Mouse (Mus musculus) Muller cell, postnatal 12 days (primary cell): Measurements from ENCODE around the gene Mapk9.
A peak's percentile ranks its signal among the peaks of the same experiment; 100 is the strongest.
"Not testable (repeated sequence)": the region's sequence is repeated elsewhere in the genome, so short reads cannot be mapped to it uniquely, and the experiment has no call there.

Experiments used
- DNase-seq: peaks from one replicate; pipeline ENCODE4 v3.0.0-alpha.2; 2015; ENCODE audit errors: inconsistent ontology term

Mapk9 gene

DNA sequence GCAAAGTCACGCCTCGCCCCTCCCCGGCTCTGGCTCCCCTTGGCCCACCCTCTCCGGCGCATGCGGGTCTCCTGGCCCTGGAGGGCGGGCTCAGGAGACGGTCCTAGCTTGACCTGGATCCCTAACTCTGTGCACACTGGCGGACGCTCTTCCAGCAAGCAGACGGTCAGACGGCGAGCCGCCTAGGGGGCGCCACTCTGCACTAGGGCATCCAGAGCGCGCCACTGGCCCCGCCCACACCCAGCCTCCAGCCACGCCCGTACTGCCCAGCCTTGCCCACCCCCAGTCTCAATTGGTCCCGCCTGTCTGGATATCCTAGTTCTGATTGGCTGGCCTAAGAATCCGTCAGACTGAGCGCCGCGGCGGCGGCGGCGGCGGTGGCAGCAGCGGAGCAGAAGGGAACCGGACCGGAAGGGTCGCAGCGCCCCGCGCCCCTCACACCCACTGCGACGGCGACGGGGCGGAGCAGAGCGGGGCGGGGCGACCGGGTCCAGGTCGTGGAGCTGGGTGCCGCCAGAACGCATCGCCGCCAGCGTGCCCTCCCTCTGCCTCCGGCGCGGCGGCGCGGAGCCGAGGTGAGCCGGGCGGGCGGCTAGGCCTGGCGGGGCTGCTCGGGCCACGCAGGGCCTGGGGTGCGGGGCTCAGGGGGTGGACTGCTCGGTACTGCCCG, at the start of gene Mapk9:
Mapk9 (plus strand) TSS at position 351 of the 670 bp plus-strand sequence.
- peak; percentile 99 for DNase-seq

DNA sequence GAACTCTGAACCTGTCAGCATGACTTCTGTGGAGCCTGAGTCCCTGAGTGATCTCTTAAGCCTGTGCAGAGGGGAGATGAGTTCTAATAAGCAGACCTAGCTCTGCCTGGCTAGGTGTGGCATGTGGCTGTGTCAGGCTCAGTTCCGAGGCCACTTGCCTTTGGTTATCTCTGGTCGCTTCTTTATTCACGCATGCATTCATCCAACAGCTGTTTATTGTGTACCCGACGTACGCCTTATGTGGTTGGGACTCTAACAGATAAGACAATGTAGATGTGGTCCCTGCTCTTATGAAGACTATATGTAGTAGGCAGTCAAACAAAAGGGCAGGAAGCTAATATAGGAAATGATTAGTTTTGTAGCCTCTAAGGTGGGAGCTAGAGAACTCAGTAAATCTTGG, 47.6 kb upstream of the Mapk9 start:
- DNase-seq: no peak

DNA sequence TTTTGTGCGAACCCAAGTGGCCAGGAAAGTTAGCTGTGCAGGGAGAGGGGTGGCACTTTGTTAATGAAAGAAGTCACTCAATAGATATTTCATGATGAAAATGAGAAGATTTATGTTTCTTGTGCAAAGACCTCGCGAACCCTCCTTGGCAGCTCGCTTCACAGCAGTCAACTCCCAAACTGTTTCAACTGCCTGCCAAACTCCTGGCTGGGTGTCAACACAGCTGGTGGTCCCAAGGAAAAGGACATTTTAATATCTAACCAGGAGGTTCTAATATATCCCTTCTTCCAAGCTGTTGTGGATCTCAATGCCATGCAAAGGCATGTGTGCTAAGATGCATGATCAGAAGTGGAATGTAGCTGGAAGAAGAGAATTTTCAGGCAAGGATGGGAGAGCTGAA, 45.0 kb upstream of the Mapk9 start:
- no peak for DNase-seq

DNA sequence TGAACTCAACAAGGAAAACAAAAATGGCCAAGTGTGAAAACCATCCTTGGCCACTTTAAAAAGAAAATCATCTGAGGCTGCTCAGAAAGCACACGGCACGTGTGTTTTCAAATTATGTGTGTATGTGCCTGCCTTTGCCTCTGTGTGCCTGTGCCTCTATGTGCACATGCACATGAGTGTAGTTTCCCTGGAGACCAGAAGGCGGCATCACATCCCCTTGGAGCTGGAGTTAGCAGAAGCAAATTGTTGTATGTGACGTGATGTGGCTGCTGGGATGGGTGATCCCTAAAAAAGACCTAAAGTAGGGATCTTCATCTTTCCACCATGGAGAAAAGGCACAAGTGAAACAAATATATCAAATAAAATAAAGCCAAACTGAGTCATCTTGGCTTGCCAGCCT, 42.8 kb upstream of the Mapk9 start:
- no peak for DNase-seq

DNA sequence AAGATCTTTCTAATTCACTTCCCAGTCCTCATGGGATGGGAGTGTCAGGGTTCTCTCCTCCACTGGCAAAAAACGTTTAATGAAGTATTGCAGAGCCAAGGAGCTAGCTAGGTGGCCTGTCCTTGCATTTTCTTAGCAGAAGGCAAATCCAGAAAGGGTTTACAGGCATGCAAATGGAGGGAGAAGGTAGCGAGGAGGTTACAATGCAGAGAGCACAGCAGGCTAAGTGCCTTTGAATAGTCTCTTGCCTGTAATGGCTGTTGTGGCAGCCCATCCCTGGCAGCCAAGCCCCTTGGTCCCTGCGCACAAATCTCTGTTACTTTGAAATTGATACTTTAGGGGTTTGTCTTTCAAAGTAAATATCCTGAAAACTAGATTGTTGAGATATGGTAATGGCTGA, 40.3 kb upstream of the Mapk9 start:
- DNase-seq: no peak

DNA sequence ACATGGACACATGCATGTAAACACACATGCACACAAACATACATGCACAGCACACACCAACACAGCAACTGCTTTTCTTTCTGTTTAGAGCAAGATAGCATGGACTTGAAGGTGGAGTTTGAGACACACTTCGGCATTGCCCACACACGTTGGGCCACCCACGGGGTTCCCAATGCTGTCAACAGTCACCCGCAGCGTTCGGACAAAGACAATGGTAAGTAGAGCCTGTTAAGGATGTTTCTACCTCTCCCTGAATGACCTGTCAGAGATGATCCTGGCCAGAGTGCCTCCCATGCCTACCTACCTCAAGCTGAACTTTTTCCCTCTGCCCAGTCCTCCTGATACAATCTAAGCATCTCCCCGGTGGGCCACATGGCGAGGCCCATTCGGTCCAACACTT, 37.6 kb upstream of the Mapk9 start:
- DNase-seq: no peak

DNA sequence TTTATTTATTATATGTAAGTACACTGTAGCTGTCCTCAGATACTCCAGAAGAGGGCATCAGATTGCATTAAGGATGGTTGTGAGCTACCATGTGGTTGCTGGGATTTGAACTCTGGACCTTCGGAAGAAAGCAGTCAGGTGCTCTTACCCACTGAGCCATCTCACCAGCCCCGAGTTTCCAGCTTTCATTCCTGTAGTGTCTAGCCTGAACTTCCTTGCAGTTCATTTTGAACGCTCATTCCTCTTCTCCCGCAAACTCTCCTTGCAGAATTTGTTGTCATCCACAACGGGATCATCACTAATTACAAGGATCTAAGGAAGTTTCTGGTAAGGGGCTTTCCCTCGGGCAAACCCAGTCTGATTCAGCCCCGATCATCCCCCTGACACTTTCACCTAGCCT, 35.9 kb upstream of the Mapk9 start:
- not testable (repeated sequence) for DNase-seq

DNA sequence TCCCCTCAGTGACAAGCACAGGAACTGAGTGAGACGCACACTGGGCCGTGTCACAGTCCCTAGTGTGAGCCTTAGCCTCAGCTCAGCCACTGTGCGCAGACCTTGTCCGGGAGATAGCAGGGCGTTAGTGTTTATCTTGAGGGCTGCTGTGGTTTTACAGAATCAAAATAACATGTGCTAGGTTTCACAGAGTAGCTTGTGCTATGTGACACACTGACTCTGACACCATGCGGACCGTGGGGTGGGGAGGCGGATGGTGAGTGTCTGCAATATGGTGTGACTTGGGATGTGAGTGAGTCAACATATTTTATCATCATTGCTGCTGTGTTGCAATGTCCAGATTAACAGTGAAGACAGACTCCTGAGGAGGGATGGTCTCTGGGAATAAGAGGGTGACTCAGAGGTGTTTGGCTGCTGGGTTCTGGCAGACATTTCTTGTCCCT, 35.4 kb upstream of the Mapk9 start:
- peak; percentile 43 for DNase-seq

DNA sequence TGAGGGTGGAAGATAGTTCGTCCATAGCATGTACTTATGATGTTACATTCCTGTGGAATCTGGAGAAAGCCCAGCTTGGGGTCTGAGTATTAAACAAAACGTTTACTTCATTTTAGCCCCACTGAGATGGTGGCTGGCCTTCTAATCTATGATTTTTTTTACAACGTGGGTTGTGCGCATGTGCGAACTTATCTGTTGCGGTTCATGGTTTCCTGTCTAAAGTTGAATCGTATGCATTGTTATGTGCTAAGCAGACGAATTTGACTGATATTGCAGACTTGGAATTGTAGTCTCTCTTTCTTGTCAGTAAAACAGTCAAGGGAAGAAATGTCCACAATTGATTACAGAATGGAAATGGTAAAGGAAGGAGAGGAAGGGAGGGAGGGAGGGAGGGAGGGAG, 34.7 kb upstream of the Mapk9 start:
- no peak for DNase-seq

DNA sequence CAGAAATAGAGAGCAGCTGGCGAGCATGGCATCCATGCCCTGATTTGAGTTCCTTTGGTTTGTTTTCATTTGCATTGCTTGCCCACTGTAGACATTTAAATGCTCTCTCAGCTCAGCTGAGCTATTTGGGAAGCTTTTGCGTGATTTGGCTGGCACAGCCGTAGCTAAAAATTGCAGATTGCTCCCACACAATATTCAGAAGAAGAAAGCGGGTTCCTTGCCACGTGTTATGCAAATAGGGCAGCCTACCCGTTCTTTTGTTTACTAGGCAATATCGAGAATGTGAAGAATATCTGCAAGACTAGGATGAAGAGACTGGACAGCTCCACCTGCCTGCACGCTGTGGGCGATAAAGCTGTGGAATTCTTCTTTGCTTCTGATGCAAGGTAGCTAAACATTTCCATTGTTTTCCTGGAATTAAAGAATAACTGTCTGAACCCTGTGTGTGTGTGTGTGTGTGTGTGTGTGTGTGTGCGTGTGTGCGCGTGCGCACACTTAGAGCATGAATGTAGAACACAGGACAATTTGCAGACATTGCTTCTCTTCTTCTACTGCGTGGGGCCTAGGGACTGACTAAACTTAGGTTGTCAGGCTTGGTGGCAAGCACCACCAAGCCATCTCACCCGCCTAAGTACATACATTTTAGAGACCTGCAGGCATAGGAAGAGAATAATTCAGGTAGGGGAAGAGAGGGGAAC, 27.5 kb upstream of the Mapk9 start:
- no peak for DNase-seq

DNA sequence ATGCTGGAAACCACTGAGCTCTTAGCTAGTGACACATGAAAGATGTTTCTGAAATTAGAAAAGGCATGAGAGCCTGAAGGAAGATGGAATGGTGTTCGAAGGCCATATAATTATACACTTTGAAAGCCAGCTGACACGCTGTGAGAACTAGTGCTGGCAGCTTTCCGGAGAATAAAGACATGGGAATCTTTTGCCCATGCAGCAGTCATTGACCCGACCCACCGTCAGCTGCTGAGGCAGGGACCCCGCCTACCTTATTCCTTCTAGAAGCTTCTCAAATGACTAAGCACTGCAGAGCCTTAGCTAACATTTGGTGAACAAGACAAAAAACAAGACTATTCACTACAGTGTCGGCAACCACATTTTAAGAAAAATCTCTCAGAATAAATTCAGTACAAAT, 26.9 kb upstream of the Mapk9 start:
- no peak for DNase-seq

DNA sequence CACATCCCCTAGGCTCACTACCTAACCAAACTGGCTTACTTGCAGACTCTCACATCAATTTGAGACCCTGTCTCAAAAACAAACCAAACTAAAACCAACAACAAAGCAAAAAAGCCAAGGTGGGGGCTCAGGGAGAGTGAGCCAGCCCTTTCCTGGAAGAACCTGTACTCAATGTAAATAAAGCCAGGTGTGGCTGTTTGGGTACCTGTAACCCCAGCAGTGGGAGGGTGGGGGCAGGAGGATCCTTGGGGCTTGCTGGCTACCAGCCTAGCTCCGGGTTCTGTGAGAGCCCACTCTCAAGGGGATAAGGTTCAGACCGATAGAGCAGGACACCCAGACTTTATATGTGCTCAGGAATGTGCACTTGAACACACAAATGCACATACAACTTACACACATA, 25.6 kb upstream of the Mapk9 start:
- DNase-seq: no peak

DNA sequence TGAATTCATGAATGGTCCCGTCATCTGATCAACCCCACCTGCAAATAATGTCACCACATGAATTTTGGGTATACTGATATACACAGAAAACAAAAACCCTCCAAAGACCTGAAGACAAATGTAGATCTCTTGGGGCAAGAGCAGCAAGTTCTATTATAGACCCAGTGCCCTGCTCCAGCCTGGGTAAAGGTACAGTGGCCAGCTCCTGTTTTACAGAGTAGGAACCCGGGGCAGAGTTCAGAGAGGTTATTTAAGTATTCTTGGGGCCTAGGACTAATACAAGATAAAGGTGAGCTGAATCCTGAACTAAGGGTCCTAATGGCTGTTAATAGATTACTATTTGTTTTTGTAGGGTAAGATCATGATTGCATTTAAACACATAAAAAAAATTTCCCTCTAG, 25.0 kb upstream of the Mapk9 start:
- DNase-seq: no peak

DNA sequence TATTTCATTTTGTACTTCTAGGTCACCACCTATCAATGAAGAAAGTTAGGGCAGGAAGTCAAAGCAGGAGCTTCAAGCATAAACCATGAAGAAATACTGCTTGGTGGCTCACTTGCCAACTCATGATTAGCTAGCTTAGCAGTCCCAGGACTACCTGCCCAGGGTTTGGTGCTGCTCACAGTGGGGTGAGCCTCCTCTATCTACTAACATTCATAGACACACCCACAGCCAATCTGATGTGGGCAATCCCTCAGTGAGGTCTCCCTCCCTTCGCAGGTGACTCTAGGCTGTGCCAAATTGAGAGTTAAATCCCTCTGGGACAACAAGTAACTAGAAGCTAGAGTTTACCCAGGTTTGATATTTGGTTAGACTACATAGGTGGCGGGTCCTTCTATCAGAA, 24.2 kb upstream of the Mapk9 start:
- no peak for DNase-seq

DNA sequence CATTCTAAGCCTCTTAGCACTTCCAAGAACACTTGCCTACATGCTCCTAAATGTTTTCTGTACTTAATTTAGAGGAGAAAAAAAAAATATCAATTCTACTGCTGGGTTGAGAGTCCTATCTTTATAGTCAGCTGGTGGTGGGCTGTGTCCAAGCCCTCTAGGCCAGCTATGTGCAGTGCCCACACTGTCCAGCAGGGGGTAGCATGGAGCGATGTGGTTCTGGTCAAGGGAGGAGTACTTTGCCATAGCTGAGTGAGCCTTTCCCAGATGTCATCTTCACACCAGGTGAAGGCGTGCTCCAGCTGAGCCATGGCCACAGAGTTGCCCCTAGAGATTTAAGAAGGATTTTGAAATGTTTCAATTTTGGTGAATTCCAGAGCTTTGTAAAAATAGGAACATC, 21.7 kb upstream of the Mapk9 start:
- no peak for DNase-seq

DNA sequence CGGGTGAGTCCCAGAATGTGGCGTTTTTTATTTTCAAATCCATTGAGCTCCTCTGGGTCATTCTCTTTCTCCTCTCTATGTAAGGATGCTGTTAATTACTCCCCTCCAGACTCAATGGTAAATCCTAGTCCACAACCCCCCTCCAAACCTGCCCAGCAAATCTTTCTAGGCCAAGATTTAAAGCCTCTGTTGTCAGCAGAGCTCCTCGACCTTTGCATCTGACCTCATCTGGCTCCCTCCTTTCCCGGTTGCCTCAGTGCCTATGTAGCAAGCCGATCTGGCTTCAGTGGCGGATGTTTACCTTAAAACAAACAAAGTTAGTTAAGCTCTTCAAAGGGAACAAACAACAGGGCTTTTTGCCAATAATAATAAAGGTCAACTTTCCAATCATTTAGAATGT, 19.3 kb upstream of the Mapk9 start:
- DNase-seq: no peak

DNA sequence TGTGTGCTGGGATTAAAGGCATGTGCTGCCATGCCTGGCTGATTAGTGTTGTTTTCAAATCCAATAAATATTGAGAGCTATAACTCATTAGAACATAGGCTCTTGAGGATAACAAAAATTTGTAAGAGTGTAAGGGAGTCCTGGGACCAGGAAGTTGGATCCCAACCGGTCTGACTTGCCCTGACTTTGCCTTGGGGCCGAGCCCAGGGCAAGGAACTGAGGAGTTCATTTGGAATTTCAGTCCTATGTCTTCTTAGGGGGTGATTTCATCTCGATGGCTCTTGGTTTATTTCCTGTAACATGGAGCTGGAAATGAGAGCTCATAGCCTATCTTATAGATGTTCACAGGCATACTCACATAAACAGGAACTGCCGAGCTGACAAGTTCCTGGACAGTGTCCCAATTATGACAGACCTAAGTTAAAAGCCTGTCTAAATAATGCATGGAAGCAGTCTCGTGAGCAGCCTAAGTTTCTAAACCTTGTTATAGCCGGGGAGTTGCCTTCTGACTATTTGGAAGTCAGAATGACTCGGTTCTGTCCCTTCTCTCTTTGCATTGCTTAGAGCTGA, 17.3 kb upstream of the Mapk9 start:
- no peak for DNase-seq

DNA sequence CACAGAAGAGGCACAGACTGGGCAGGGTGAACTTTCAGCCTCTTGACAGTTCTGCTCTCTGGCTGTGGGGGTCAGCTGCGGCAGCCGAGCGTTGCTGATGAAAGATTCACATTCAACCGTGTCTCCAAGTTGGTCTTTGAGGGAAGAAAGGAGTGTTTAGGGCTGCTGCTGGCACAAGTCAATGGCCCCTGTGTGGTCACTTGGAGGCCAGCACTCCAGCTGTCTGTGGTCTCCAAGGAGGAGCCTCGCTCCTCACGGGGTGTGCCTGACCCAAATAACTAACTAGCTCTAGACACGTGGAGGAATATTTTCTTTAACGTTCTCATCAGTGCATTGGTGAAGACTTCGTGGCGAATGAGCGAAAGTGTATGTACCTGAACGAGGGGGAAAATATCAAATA, 14.6 kb upstream of the Mapk9 start:
- peak; percentile 13 for DNase-seq

DNA sequence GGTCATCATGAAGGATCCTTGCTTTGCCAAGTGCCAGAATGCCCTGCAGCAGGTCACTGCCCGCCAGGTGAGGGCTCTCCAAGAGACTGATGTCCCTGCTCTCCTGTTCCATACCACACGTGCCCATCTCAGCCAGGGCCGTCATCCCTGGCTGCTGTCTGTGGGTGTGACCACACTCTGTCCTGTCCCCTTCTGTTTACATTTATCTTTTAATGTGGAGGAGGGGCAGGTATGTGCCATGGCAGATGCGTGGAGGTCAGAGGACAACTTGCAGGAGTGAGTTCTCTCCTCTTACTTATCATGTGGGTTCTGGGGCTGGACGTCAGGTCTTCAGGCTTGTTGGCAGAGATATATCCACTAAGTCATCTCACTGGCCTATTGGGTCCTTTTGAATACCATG, 13.6 kb upstream of the Mapk9 start:
- no peak for DNase-seq

DNA sequence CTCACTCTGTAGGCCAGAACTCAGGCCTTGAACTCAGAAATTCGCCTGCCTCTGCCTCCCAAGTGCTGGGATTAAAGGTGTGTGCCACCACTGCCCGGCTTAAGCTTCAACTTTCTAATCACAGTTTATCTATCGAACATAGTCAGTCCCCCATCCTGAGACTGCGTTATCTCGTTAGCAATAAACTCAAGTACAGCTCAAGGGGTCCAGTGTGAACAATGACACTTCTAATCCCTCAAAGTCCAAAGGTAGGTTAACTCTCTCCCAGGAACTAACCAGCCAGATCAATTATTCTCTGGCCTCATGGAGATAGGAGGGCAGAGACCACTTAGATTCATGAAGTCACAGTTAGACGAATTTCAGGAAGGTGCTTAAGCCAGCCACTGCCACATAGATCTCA, 12.3 kb upstream of the Mapk9 start:
- DNase-seq: no peak

DNA sequence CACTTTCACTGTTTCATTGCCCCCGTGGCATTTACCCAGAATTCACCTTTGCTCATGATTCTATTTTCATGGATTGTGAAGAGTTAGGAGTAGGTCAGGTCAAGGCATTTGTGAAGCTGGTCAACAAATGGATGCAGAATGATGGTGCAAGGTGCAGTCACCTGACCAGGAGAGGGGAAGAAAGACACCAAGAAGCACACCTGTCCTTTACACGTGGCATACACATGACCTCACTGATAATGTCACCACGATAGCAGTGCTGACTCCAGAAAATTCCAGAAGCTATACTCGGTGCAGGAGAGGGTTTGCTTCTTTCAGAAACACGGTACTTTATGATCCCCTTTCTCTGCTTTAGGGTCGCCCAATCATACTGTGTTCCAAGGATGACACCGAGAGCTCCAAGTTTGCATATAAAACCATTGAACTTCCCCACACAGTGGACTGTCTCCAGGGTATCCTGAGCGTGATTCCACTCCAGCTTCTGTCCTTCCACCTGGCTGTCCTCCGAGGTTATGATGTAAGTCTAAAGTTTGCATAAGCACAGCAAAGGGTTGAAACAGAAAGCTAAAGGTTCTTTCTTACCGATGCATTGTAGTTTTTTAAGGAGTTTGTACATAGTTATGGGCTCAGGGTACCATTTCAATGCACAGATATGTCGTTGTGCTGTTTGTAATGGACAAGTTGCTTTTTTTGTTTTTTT, 11.1 kb upstream of the Mapk9 start:
- DNase-seq: no peak

DNA sequence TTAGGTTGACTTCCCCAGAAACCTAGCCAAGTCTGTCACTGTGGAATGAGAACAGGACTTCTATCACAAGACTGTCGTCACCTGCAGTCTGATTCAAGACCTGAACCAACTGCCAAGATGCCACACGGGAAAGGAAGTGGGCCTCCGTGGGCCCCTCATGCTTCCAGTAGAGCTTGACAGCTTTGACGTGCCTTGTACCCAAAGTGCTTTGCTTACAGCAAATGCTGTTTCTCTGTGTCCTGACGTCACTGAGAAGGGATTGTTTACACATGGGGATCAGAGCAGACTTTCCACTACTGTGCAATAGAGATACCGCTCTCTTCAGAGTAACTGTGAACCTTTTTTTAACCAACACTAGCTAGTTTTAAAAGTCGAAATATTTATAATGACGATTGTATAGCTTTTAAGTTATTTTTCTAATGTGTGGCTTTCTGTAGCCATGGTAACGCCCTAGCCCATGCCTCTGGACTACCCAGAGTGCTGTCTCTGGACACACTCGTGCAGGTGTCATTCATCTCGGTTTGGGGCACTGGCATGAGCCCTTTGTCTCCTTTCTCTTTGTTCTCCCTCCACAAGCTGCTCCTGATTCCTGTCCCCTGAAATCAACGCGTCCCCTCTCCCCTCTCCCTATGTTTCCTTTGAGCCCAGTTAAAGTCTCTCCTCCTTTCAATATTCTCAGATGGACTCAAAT, 8.7 kb upstream of the Mapk9 start:
- DNase-seq: no peak
